Mouse (Mus musculus): ENCODE measurements around the gene Ctsl. TPM values are rescaled to one million over a fixed set of nuclear protein-coding genes. Genes with fewer than 3 reads are reported as not detected.

Gene Ctsl
- polyA plus RNA-seq (2015; fragmentation: Nextera tagmentation; extraction: Ambion mirVana): 114 and 117 TPM in 2 replicates

DNA sequence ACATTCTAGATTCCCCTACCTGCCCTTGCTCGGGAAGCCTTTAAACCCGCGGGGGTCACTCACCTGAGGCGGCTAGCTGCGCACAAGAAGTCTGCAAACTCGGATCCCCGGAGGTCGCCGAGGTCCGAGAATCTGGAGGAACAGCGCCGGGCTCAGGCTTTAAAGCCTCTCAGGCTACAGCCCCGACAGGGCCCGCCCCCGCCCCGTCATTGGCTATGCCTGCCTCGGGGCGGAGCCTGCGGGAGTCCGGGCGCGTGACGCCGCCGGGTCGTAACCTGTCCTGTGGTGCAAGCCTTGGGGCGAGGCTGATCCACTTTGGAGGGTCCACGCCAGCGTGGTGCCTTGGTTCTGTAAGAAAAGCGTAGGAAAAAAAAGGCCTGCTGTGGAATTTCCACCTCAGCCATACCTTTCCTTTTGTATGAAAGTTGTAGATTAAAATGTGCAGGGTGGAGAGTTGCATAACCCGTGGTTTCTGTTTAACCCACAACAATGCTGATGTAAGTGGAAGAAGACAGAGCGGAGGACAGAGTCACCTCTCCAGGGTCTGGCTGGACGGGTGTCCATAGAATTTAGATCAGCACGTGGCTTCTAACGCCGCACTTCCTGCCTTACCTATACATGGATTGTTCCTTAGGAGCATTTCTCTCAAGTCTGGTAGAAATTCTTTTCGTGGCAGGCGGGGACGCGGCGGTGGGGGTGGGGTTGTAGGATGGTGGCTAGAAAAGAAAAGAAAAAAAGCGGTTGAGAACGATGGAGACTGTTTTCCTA lies at the start of gene Ctsl:
Gene Ctsl, minus strand, starts transcription at position 718 of the 768 bp plus-strand sequence.
- peaks cover 8% of the 10 kb centered on the region; the same call in 1 of the 2 replicates for H3K36me3 ChIP-seq (ENCODE audit: control insufficient read depth, insufficient read depth)
- peak within 1 kb of the TSS; percentile 89 for H3K4me2 ChIP-seq (ENCODE audit: low read length)
- peak within 1 kb of the TSS; percentile 73 for H3K9ac ChIP-seq (replicated peaks; ENCODE audit: low read depth, low read length)
- H3K4me3 ChIP-seq (replicated peaks; ENCODE audit: low read length): peak within 1 kb of the TSS; percentile 76
- under 1% methylated on average over 43 of the region's 43 CpGs for WGBS
- H3K9me3 ChIP-seq (ENCODE audit: control insufficient read depth, low read length): no peaks in the 10 kb centered on the region
- H3K27ac ChIP-seq (ENCODE audit: low read length): no peak within 1 kb of the TSS
- ATAC-seq: peak; percentile 99
- peaks cover 7% of the 10 kb centered on the region; the same call in 1 of the 2 replicates for H3K4me1 ChIP-seq (replicated peaks; ENCODE audit: control insufficient read depth, insufficient read depth, low read length)
- H3K27me3 ChIP-seq (replicated peaks; ENCODE audit: control insufficient read depth, insufficient read depth, low read length): no peaks in the 10 kb centered on the region

DNA sequence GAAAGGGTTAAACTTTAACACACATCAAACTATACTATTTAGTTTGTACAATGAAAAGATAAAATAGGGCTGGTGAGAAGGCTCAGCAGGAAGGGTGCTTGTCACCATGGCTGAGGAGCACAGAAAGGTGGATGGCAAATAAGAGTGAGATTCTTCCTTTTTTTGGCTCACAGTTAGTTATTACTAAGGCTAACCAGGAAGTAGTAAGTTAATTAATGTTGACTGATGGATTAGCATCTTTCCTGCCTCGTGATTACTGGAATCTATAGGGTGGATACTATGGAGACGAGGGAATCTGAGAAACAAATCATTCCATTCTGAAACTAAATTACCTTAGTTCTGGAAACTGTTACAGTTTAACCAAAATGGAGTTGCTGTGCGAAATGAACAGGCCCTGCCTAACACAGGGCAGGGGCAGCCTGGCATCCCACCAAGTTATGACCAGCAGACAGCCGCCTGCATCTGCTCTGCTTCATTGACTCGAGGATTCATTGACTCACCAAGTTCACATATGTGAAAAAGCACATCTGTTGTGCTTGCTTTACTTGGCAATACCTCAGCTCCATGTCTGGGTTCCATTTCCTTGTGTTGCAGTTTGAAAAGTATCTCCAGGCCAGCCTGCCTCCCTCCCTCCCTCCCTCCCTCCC lies 46.4 kb upstream of the Ctsl start:
- Histone ChIP-seq H3K9me3 (ENCODE audit: control insufficient read depth, low read length) (no peaks in the 10 kb centered on the region), H3K36me3 (ENCODE audit: control insufficient read depth, insufficient read depth) (no peaks in the 10 kb centered on the region), H3K4me1 (replicated peaks; ENCODE audit: control insufficient read depth, insufficient read depth, low read length) (no peaks in the 10 kb centered on the region), H3K27me3 (replicated peaks; ENCODE audit: control insufficient read depth, insufficient read depth, low read length) (no peaks in the 10 kb centered on the region), H3K9ac (replicated peaks; ENCODE audit: low read depth, low read length) (no peak overlapping the region), H3K27ac (ENCODE audit: low read length) (no peak overlapping the region), H3K4me3 (replicated peaks; ENCODE audit: low read length) (no peak overlapping the region), H3K4me2 (ENCODE audit: low read length) (no peak overlapping the region)
- ATAC-seq: no peak
- 59% methylated on average over 5 of the region's 5 CpGs for WGBS

DNA sequence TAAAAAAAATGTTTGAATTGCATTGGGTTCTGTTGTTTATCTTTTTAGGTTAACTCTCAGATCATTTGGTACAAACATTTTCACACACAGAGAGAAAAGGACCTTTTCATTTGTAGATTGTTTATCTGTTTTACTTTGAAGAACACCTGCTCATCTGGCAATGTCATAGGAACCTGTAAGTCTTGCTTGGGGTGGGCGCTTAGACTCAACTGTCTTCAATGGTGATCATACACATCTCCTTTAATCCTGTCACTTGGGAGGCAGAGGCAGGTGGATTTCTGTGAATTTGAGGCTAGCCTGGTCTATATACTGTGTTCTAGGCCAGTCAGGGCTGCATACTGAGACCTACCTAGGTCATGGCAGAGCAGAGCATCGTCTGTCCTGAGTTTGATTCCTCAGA lies 45.0 kb upstream of the Ctsl start:
- ATAC-seq: no peak
- Histone ChIP-seq H3K4me1 (replicated peaks; ENCODE audit: control insufficient read depth, insufficient read depth, low read length) (no peaks in the 10 kb centered on the region), H3K27ac (ENCODE audit: low read length) (no peak overlapping the region), H3K9ac (replicated peaks; ENCODE audit: low read depth, low read length) (no peak overlapping the region), H3K4me2 (ENCODE audit: low read length) (no peak overlapping the region), H3K9me3 (ENCODE audit: control insufficient read depth, low read length) (no peaks in the 10 kb centered on the region), H3K36me3 (ENCODE audit: control insufficient read depth, insufficient read depth) (no peaks in the 10 kb centered on the region), H3K27me3 (replicated peaks; ENCODE audit: control insufficient read depth, insufficient read depth, low read length) (no peaks in the 10 kb centered on the region), H3K4me3 (replicated peaks; ENCODE audit: low read length) (no peak overlapping the region)
- WGBS: 86% methylated on average over 2 of the region's 2 CpGs

DNA sequence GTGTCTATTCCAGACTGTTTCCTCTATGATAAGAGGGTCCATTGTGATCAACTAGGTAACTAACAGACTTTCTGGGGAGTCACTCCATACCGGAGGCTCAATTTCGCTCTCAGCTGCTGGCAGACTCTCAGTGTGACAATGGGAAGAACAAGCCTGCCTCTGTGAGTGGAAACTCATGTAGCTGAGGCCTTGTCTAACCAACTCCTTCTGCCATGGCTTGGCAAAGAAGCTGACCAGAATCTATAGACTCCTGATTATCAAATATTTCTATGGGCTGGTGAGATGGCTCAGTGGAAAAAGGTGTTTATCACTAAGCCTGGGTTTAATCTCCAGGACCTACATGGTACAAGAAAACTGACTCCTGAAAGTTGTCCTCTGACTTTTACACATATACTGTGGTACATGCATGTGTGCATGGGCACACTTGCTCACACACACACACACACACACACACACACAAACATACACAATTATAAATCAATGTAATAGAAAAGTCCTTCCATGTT lies 42.1 kb upstream of the Ctsl start:
- no peak overlapping the region for H3K9ac ChIP-seq (replicated peaks; ENCODE audit: low read depth, low read length)
- H3K27me3 ChIP-seq (replicated peaks; ENCODE audit: control insufficient read depth, insufficient read depth, low read length): no peaks in the 10 kb centered on the region
- ATAC-seq: no peak
- 82% methylated on average over 2 of the region's 2 CpGs for WGBS
- H3K9me3 ChIP-seq (ENCODE audit: control insufficient read depth, low read length): no peaks in the 10 kb centered on the region
- no peak overlapping the region for H3K4me2 ChIP-seq (ENCODE audit: low read length)
- H3K4me1 ChIP-seq (replicated peaks; ENCODE audit: control insufficient read depth, insufficient read depth, low read length): no peaks in the 10 kb centered on the region
- no peak overlapping the region for H3K4me3 ChIP-seq (replicated peaks; ENCODE audit: low read length)
- no peak overlapping the region for H3K27ac ChIP-seq (ENCODE audit: low read length)
- H3K36me3 ChIP-seq (ENCODE audit: control insufficient read depth, insufficient read depth): no peaks in the 10 kb centered on the region

DNA sequence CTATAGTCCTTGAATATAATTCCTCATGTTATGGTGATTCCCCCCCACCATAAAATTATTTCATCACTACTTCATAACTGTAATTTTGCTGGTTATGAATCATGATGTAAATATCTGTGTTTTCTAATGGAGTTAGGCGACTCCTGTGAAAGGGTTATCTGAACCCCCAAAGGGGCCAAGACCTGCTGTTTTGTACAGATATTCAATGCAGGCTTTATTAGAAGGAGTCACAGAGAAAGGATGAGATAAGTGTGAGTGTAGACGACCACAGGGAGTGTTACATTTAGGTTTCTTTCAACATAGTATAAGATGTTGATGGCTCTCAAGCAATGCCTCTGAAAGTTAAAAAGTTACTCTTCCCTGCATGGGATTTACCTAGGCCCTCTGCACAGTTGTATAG lies 40.6 kb upstream of the Ctsl start:
- no peaks in the 10 kb centered on the region for H3K27me3 ChIP-seq (replicated peaks; ENCODE audit: control insufficient read depth, insufficient read depth, low read length)
- no peak for ATAC-seq
- H3K27ac ChIP-seq (ENCODE audit: low read length): no peak overlapping the region
- H3K9ac ChIP-seq (replicated peaks; ENCODE audit: low read depth, low read length): no peak overlapping the region
- 85% methylated on average over 2 of the region's 2 CpGs for WGBS
- H3K4me3 ChIP-seq (replicated peaks; ENCODE audit: low read length): no peak overlapping the region
- H3K4me1 ChIP-seq (replicated peaks; ENCODE audit: control insufficient read depth, insufficient read depth, low read length): no peaks in the 10 kb centered on the region
- no peaks in the 10 kb centered on the region for H3K9me3 ChIP-seq (ENCODE audit: control insufficient read depth, low read length)
- no peaks in the 10 kb centered on the region for H3K36me3 ChIP-seq (ENCODE audit: control insufficient read depth, insufficient read depth)
- H3K4me2 ChIP-seq (ENCODE audit: low read length): no peak overlapping the region

DNA sequence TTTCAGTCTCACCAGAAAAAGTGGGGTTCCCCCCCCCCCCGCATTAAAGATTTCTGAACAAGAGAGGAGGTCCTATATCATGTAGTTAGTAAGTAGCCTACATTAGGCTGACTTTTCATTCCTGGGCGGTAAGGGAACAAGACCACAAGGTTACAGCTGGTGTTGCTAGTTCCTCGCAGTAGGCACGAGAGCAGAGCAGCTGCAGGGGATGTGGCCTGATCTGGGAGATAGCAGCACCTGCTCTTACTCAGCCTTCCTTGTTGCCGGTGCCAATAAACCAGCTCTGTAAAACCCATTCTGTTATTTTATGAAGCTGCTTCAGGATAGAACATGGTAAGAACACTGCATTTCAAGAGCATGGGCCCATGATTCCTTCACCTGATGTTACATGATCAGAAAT lies 39.9 kb upstream of the Ctsl start:
- no peak overlapping the region for H3K27ac ChIP-seq (ENCODE audit: low read length)
- no peak overlapping the region for H3K4me3 ChIP-seq (replicated peaks; ENCODE audit: low read length)
- no peaks in the 10 kb centered on the region for H3K27me3 ChIP-seq (replicated peaks; ENCODE audit: control insufficient read depth, insufficient read depth, low read length)
- 85% methylated on average over 5 of the region's 5 CpGs for WGBS
- no peak overlapping the region for H3K9ac ChIP-seq (replicated peaks; ENCODE audit: low read depth, low read length)
- ATAC-seq: no peak
- no peaks in the 10 kb centered on the region for H3K9me3 ChIP-seq (ENCODE audit: control insufficient read depth, low read length)
- no peaks in the 10 kb centered on the region for H3K4me1 ChIP-seq (replicated peaks; ENCODE audit: control insufficient read depth, insufficient read depth, low read length)
- no peaks in the 10 kb centered on the region for H3K36me3 ChIP-seq (ENCODE audit: control insufficient read depth, insufficient read depth)
- H3K4me2 ChIP-seq (ENCODE audit: low read length): no peak overlapping the region

DNA sequence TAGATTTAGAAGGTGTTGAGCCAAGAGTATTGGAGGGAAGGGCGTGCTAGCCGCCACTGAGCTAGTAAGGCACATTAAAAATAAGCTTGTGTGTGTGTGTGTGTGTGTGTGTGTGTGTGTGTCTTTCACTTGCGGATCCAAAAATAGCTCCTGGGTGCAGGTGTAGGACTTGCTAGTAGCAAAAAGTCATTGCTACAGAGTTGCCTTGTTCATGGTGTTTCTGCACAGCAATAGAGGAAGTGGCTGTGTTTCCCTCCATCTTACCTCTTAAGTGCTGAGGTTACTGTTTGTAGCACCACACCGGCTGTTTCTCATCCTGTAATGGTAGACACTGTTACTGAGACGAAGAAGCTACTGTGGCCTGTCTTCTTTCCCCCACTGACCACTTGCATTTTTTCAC lies 37.3 kb upstream of the Ctsl start:
- no peak for ATAC-seq
- H3K4me3 ChIP-seq (replicated peaks; ENCODE audit: low read length): no peak overlapping the region
- H3K9me3 ChIP-seq (ENCODE audit: control insufficient read depth, low read length): no peaks in the 10 kb centered on the region
- 93% methylated on average over 5 of the region's 5 CpGs for WGBS
- no peaks in the 10 kb centered on the region for H3K27me3 ChIP-seq (replicated peaks; ENCODE audit: control insufficient read depth, insufficient read depth, low read length)
- no peak overlapping the region for H3K9ac ChIP-seq (replicated peaks; ENCODE audit: low read depth, low read length)
- no peak overlapping the region for H3K4me2 ChIP-seq (ENCODE audit: low read length)
- H3K27ac ChIP-seq (ENCODE audit: low read length): no peak overlapping the region
- no peaks in the 10 kb centered on the region for H3K36me3 ChIP-seq (ENCODE audit: control insufficient read depth, insufficient read depth)
- H3K4me1 ChIP-seq (replicated peaks; ENCODE audit: control insufficient read depth, insufficient read depth, low read length): no peaks in the 10 kb centered on the region

DNA sequence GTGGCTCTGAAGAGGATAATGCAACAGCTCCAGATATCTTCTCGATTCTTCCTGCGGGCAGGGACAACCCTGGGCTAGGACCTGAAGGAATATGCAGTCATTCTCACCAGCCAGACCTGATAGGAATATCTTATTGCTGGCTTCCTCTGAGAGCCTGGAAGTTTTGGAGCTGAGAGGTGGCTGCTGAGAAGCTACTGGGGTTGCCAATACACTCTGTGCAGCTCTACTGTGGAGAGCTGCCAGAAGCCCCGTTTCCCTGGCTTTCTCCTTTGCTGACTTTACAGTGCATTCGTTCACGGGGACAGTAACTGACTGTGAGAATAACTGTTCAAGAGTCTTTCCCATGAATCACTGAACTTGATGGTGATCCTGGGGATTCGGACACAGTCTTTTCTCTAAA lies 34.9 kb upstream of the Ctsl start:
- H3K27ac ChIP-seq (ENCODE audit: low read length): no peak overlapping the region
- H3K4me1 ChIP-seq (replicated peaks; ENCODE audit: control insufficient read depth, insufficient read depth, low read length): no peaks in the 10 kb centered on the region; the same call in 1 of the 2 replicates
- H3K4me2 ChIP-seq (ENCODE audit: low read length): no peak overlapping the region
- 80% methylated on average over 6 of the region's 6 CpGs for WGBS
- H3K9me3 ChIP-seq (ENCODE audit: control insufficient read depth, low read length): no peaks in the 10 kb centered on the region
- H3K9ac ChIP-seq (replicated peaks; ENCODE audit: low read depth, low read length): no peak overlapping the region
- ATAC-seq: no peak
- H3K4me3 ChIP-seq (replicated peaks; ENCODE audit: low read length): no peak overlapping the region
- no peaks in the 10 kb centered on the region for H3K36me3 ChIP-seq (ENCODE audit: control insufficient read depth, insufficient read depth)
- H3K27me3 ChIP-seq (replicated peaks; ENCODE audit: control insufficient read depth, insufficient read depth, low read length): no peaks in the 10 kb centered on the region

DNA sequence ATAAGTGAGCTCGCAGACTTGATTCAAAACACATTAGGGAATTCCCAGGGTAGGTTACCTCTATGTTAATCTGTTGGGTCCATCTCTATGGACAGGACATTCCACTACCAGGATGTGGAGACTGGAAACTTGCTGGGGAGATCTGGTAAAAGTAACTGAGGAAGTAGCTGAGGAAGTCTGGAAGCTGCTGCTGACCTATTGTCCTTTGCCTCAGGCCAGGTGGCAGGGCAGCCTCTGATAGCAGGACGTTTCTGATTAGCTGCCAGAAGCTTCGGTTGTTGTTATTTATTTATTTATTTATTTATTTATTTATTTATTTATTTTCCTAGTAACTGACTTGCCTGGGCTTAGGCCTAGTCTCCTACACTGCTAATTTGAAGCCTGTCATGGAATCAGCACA lies 32.8 kb upstream of the Ctsl start:
- H3K4me3 ChIP-seq (replicated peaks; ENCODE audit: low read length): no peak overlapping the region
- 74% methylated on average over 3 of the region's 3 CpGs for WGBS
- H3K4me1 ChIP-seq (replicated peaks; ENCODE audit: control insufficient read depth, insufficient read depth, low read length): no peaks in the 10 kb centered on the region; the same call in 1 of the 2 replicates
- H3K36me3 ChIP-seq (ENCODE audit: control insufficient read depth, insufficient read depth): no peaks in the 10 kb centered on the region
- ATAC-seq: no peak
- no peak overlapping the region for H3K27ac ChIP-seq (ENCODE audit: low read length)
- no peaks in the 10 kb centered on the region for H3K9me3 ChIP-seq (ENCODE audit: control insufficient read depth, low read length)
- no peaks in the 10 kb centered on the region for H3K27me3 ChIP-seq (replicated peaks; ENCODE audit: control insufficient read depth, insufficient read depth, low read length)
- no peak overlapping the region for H3K9ac ChIP-seq (replicated peaks; ENCODE audit: low read depth, low read length)
- no peak overlapping the region for H3K4me2 ChIP-seq (ENCODE audit: low read length)
